Mouse (Mus musculus) heart, postnatal 14 days (tissue): Measurements from ENCODE around the gene Erp27. TPM values are rescaled to one million over a fixed set of nuclear protein-coding genes. Genes with fewer than 3 reads are reported as not detected.

Experiments
- DNase-seq, 2 experiments: peaks; one replicate each; pipeline ENCODE4 v3.0.0; 2021 to 2022
- intact Hi-C: fragments of 180-260 bp; cut with DNase I; formaldehyde crosslinking; loops from one replicate; pipeline ENCODE4 v1.15.1; 2025
- total RNA-seq, 2 experiments: library from RNA; stranded (reverse); gene quantifications; 2 replicates each; pipeline ENCODE4 v1.2.3; 2021

Gene Erp27
- total RNA-seq, 2 experiments from 2014 or later, result 0.17 TPM; not detected in 1

- intact Hi-C loops, result no loop called here
- no peak for DNase-seq
These were observed 40.3 kb downstream of the Erp27 start for GRCm38 (mm10) chr6:136881678-136882077.

GRCm38 (mm10) chr6:136875670-136876069, 46.3 kb downstream of the Erp27 start, which contains the start of gene Mgp:
Gene Mgp (minus strand): TSS chr6:136875823.
- intact Hi-C loops, result no loop called here
- DNase-seq, result peak; percentile 66 to 73

GRCm38 (mm10) chr6:136874599-136874998, 47.4 kb downstream of the Erp27 start:
- DNase-seq, result peak; percentile 31 to 57
- intact Hi-C loops, result no loop called here

GRCm38 (mm10) chr6:136868921-136869320, 53.1 kb downstream of the Erp27 start:
- intact Hi-C loops, result no loop called here
- no peak for DNase-seq

- intact Hi-C loops, result no loop called here
These were observed 55.8 kb downstream of the Erp27 start for GRCm38 (mm10) chr6:136866150-136866549.

GRCm38 (mm10) chr6:136865360-136865759, 56.6 kb downstream of the Erp27 start:
- intact Hi-C loops, result no loop called here
- DNase-seq, result no peak

More at GRCm38 (mm10) chr6:136866150-136866549, 55.8 kb downstream of the Erp27 start:
- no peak for DNase-seq

GRCm38 (mm10) chr6:136861020-136861419, 61.0 kb downstream of the Erp27 start:
- peak in 1 of 2 experiments; percentile 43 for DNase-seq
- intact Hi-C loops, result loop anchor here (1.0 to 5.0 kb wide), 3 partner anchors 59 to 121 kb away; no protein-coding TSS in a partner anchor

GRCm38 (mm10) chr6:136858420-136858819, 63.6 kb downstream of the Erp27 start:
- peak in 1 of 2 experiments; percentile 15 for DNase-seq
- intact Hi-C loops, result no loop called here

- intact Hi-C loops, result no loop called here
- peak; percentile 47 to 53 for DNase-seq
These were observed 64.1 kb downstream of the Erp27 start for GRCm38 (mm10) chr6:136857873-136858260.

Other genes starting within 250 kb of the Erp27 start
- gene Gucy2c, start 140.4 kb downstream of the Erp27 start, total RNA-seq, result not detected
- gene Hist4h4, start 117.8 kb downstream of the Erp27 start, total RNA-seq, result 10 to 100 TPM; 12.1 to 15.3 TPM
- gene H2afj, start 113.9 kb downstream of the Erp27 start, total RNA-seq, result 10 to 100 TPM; 33.4 to 38.2 TPM
- gene BC049715, start 94.6 kb downstream of the Erp27 start, total RNA-seq, result 1 to 10 TPM; 1.0 to 1.3 TPM
- gene Wbp11, start 93.9 kb downstream of the Erp27 start, total RNA-seq, result 10 to 100 TPM; 64.3 to 66.0 TPM
- not detected for gene Smco3, start 86.7 kb downstream of the Erp27 start, total RNA-seq
- 10 to 100 TPM; 14.7 to 18.2 TPM for gene Art4, start 64.4 kb downstream of the Erp27 start, total RNA-seq
- gene Mgp, start 46.4 kb downstream of the Erp27 start, total RNA-seq, result 100 to 1,000 TPM; 373 to 513 TPM
- under 1 TPM in 1 of 2 experiments, not detected in 1; 0.46 TPM for gene Pde6h, start 1.7 kb upstream of the Erp27 start, total RNA-seq
- gene Arhgdib, start 19.7 kb upstream of the Erp27 start, total RNA-seq, result 10 to 100 TPM; 36.9 to 45.4 TPM
- 1 to 10 TPM; 7.4 to 7.5 TPM for gene Rerg, start 248.3 kb upstream of the Erp27 start, total RNA-seq